Mouse (Mus musculus): ENCODE results near the gene Kcnh4.
A peak's percentile ranks its signal among the peaks of the same experiment; 100 is the strongest.
"Not testable (repeated sequence)": the region's sequence is repeated elsewhere in the genome, so short reads cannot be mapped to it uniquely, and the experiment has no call there.

Gene Kcnh4

GRCm38 (mm10) chr11:100759611-100760233 lies at the start of gene Kcnh4:
TSS of gene Kcnh4 (minus strand) at chr11:100759942.
- DNase-seq (ENCODE audit: low spot score): peak; percentile 84

GRCm38 (mm10) chr11:100806380-100807305 lies 46.9 kb upstream of the Kcnh4 start:
- no peak for DNase-seq (ENCODE audit: low spot score)

- no peak for DNase-seq (ENCODE audit: low spot score)
These were observed 45.8 kb upstream of the Kcnh4 start for GRCm38 (mm10) chr11:100805535-100805934.

- peak; percentile 85 for DNase-seq (ENCODE audit: low spot score)
These were observed 44.7 kb upstream of the Kcnh4 start for GRCm38 (mm10) chr11:100804409-100804808.

GRCm38 (mm10) chr11:100799426-100799825 lies 39.7 kb upstream of the Kcnh4 start:
- DNase-seq (ENCODE audit: low spot score): no peak

- no peak for DNase-seq (ENCODE audit: low spot score)
These were observed 36.8 kb upstream of the Kcnh4 start for GRCm38 (mm10) chr11:100796585-100796984.

- DNase-seq (ENCODE audit: low spot score): no peak
These were observed 35.6 kb upstream of the Kcnh4 start for GRCm38 (mm10) chr11:100795386-100795785.

GRCm38 (mm10) chr11:100791457-100792049 lies 31.8 kb upstream of the Kcnh4 start:
- DNase-seq (ENCODE audit: low spot score): no peak

- DNase-seq (ENCODE audit: low spot score): not testable (repeated sequence)
These were observed 30.9 kb upstream of the Kcnh4 start for GRCm38 (mm10) chr11:100790644-100791043.

GRCm38 (mm10) chr11:100789702-100790101 lies 30.0 kb upstream of the Kcnh4 start:
- DNase-seq (ENCODE audit: low spot score): no peak

- DNase-seq (ENCODE audit: low spot score): no peak
These were observed 26.0 kb upstream of the Kcnh4 start for GRCm38 (mm10) chr11:100785774-100786173.

GRCm38 (mm10) chr11:100784286-100784685 lies 24.5 kb upstream of the Kcnh4 start:
- no peak for DNase-seq (ENCODE audit: low spot score)

GRCm38 (mm10) chr11:100782568-100782967 lies 22.8 kb upstream of the Kcnh4 start:
- DNase-seq (ENCODE audit: low spot score): no peak

- DNase-seq (ENCODE audit: low spot score): no peak
These were observed 22.2 kb upstream of the Kcnh4 start for GRCm38 (mm10) chr11:100781763-100782475.

GRCm38 (mm10) chr11:100780247-100780646 lies 20.5 kb upstream of the Kcnh4 start:
- no peak for DNase-seq (ENCODE audit: low spot score)

- no peak for DNase-seq (ENCODE audit: low spot score)
These were observed 18.3 kb upstream of the Kcnh4 start for GRCm38 (mm10) chr11:100778069-100778468.

GRCm38 (mm10) chr11:100775921-100776320 lies 16.2 kb upstream of the Kcnh4 start:
- no peak for DNase-seq (ENCODE audit: low spot score)

- DNase-seq (ENCODE audit: low spot score): no peak
These were observed 14.5 kb upstream of the Kcnh4 start for GRCm38 (mm10) chr11:100774261-100774660.

- DNase-seq (ENCODE audit: low spot score): peak; percentile 80
These were observed 11.1 kb upstream of the Kcnh4 start, which contains the start of gene Ghdc for GRCm38 (mm10) chr11:100770646-100771408. TSS of gene Ghdc (minus strand) at chr11:100770957.

- no peak for DNase-seq (ENCODE audit: low spot score)
These were observed 10.2 kb upstream of the Kcnh4 start for GRCm38 (mm10) chr11:100769980-100770379.

GRCm38 (mm10) chr11:100767871-100768270 lies 8.1 kb upstream of the Kcnh4 start:
- no peak for DNase-seq (ENCODE audit: low spot score)
